Mouse (Mus musculus): Measurements from ENCODE around the gene Stac2. TPM values are rescaled to one million over a fixed set of nuclear protein-coding genes. Genes with fewer than 3 reads are reported as not detected.

Gene Stac2
- polyA plus RNA-seq, 1 experiment from 2014 or later = 6.7 TPM

GRCm38 (mm10) chr11:98005686-98006085, 47.6 kb downstream of the Stac2 start:
- Histone ChIP-seq H3K4me2 (replicated peaks) (no peak overlapping the region), H3K9ac (no peak overlapping the region), H3K4me3 (replicated peaks; ENCODE audit: low read length) (no peak overlapping the region), H3K27me3 (ENCODE audit: control insufficient read depth, insufficient read depth, low read length) (no peaks in the 10 kb centered on the region), H3K4me1 (replicated peaks; ENCODE audit: control insufficient read depth, insufficient read depth, low read length) (no peaks in the 10 kb centered on the region), H3K36me3 (replicated peaks; ENCODE audit: control insufficient read depth, insufficient read depth) (peaks cover 79% of the 10 kb centered on the region), H3K27ac (no peak overlapping the region), H3K9me3 (ENCODE audit: control insufficient read depth, low read length) (no peaks in the 10 kb centered on the region)
- no peak for ATAC-seq (ENCODE audit: low FRiP score)
- WGBS = 84% methylated on average over 10 of the region's 10 CpGs
- no peak for DNase-seq (ENCODE audit: low spot score)

- WGBS = 52% methylated on average over 13 of the region's 13 CpGs
These were observed 48.2 kb downstream of the Stac2 start for GRCm38 (mm10) chr11:98005076-98005475.

GRCm38 (mm10) chr11:98004161-98004560, 49.1 kb downstream of the Stac2 start:
- ATAC-seq (ENCODE audit: low FRiP score) (no peak), DNase-seq (ENCODE audit: low spot score) (no peak)
- WGBS = 69% methylated on average over 8 of the region's 8 CpGs
- no peak overlapping the region for H3K4me2 ChIP-seq (replicated peaks)
- H3K4me1 ChIP-seq (replicated peaks; ENCODE audit: control insufficient read depth, insufficient read depth, low read length) = no peaks in the 10 kb centered on the region
- H3K9me3 ChIP-seq (ENCODE audit: control insufficient read depth, low read length) = no peaks in the 10 kb centered on the region
- H3K27ac ChIP-seq = no peak overlapping the region
- no peak overlapping the region for H3K9ac ChIP-seq
- H3K4me3 ChIP-seq (replicated peaks; ENCODE audit: low read length) = no peak overlapping the region
- no peaks in the 10 kb centered on the region for H3K27me3 ChIP-seq (ENCODE audit: control insufficient read depth, insufficient read depth, low read length)
- peaks cover 64% of the 10 kb centered on the region for H3K36me3 ChIP-seq (replicated peaks; ENCODE audit: control insufficient read depth, insufficient read depth)

More at GRCm38 (mm10) chr11:98005076-98005475, 48.2 kb downstream of the Stac2 start:
- Histone ChIP-seq H3K9ac (no peak overlapping the region), H3K4me3 (replicated peaks; ENCODE audit: low read length) (no peak overlapping the region), H3K36me3 (replicated peaks; ENCODE audit: control insufficient read depth, insufficient read depth) (peaks cover 73% of the 10 kb centered on the region), H3K27ac (no peak overlapping the region), H3K4me2 (replicated peaks) (no peak overlapping the region), H3K4me1 (replicated peaks; ENCODE audit: control insufficient read depth, insufficient read depth, low read length) (no peaks in the 10 kb centered on the region), H3K9me3 (ENCODE audit: control insufficient read depth, low read length) (no peaks in the 10 kb centered on the region), H3K27me3 (ENCODE audit: control insufficient read depth, insufficient read depth, low read length) (no peaks in the 10 kb centered on the region)
- ATAC-seq (ENCODE audit: low FRiP score) (no peak), DNase-seq (ENCODE audit: low spot score) (no peak)

- DNase-seq (ENCODE audit: low spot score) = no peak
- H3K9me3 ChIP-seq (ENCODE audit: control insufficient read depth, low read length) = no peaks in the 10 kb centered on the region
- no peak overlapping the region for H3K9ac ChIP-seq
- no peaks in the 10 kb centered on the region for H3K27me3 ChIP-seq (ENCODE audit: control insufficient read depth, insufficient read depth, low read length)
- WGBS = 37% methylated on average over 17 of the region's 17 CpGs
- no peaks in the 10 kb centered on the region for H3K4me1 ChIP-seq (replicated peaks; ENCODE audit: control insufficient read depth, insufficient read depth, low read length)
- H3K4me2 ChIP-seq (replicated peaks) = no peak overlapping the region
- peaks cover 55% of the 10 kb centered on the region for H3K36me3 ChIP-seq (replicated peaks; ENCODE audit: control insufficient read depth, insufficient read depth)
- no peak overlapping the region for H3K27ac ChIP-seq
- no peak overlapping the region for H3K4me3 ChIP-seq (replicated peaks; ENCODE audit: low read length)
- ATAC-seq (ENCODE audit: low FRiP score) = no peak
These were observed 50.0 kb downstream of the Stac2 start for GRCm38 (mm10) chr11:98003171-98003671.

GRCm38 (mm10) chr11:98002627-98003026, 50.6 kb downstream of the Stac2 start:
- peaks cover 49% of the 10 kb centered on the region for H3K36me3 ChIP-seq (replicated peaks; ENCODE audit: control insufficient read depth, insufficient read depth)
- no peak for ATAC-seq (ENCODE audit: low FRiP score)
- 12% methylated on average over 12 of the region's 12 CpGs for WGBS

GRCm38 (mm10) chr11:98001986-98002385, 51.3 kb downstream of the Stac2 start:
- Histone ChIP-seq H3K9me3 (ENCODE audit: control insufficient read depth, low read length) (no peaks in the 10 kb centered on the region), H3K27ac (no peak overlapping the region), H3K27me3 (ENCODE audit: control insufficient read depth, insufficient read depth, low read length) (no peaks in the 10 kb centered on the region), H3K9ac (no peak overlapping the region), H3K4me3 (replicated peaks; ENCODE audit: low read length) (no peak overlapping the region), H3K4me2 (replicated peaks) (no peak overlapping the region), H3K4me1 (replicated peaks; ENCODE audit: control insufficient read depth, insufficient read depth, low read length) (no peaks in the 10 kb centered on the region), H3K36me3 (replicated peaks; ENCODE audit: control insufficient read depth, insufficient read depth) (peaks cover 42% of the 10 kb centered on the region)
- no peak for ATAC-seq (ENCODE audit: low FRiP score)
- no peak for DNase-seq (ENCODE audit: low spot score)
- WGBS = 55% methylated on average over 6 of the region's 6 CpGs

More at GRCm38 (mm10) chr11:98002627-98003026, 50.6 kb downstream of the Stac2 start:
- Histone ChIP-seq H3K27me3 (ENCODE audit: control insufficient read depth, insufficient read depth, low read length) (no peaks in the 10 kb centered on the region), H3K9me3 (ENCODE audit: control insufficient read depth, low read length) (no peaks in the 10 kb centered on the region), H3K27ac (no peak overlapping the region), H3K9ac (no peak overlapping the region), H3K4me2 (replicated peaks) (no peak overlapping the region; the same call in 1 of the 2 replicates), H3K4me1 (replicated peaks; ENCODE audit: control insufficient read depth, insufficient read depth, low read length) (no peaks in the 10 kb centered on the region), H3K4me3 (replicated peaks; ENCODE audit: low read length) (no peak overlapping the region)
- peak; percentile 79 for DNase-seq (ENCODE audit: low spot score)

- H3K4me1 ChIP-seq (replicated peaks; ENCODE audit: control insufficient read depth, insufficient read depth, low read length) = no peaks in the 10 kb centered on the region
- no peaks in the 10 kb centered on the region for H3K9me3 ChIP-seq (ENCODE audit: control insufficient read depth, low read length)
- ATAC-seq (ENCODE audit: low FRiP score) (no peak), DNase-seq (ENCODE audit: low spot score) (no peak)
- H3K4me3 ChIP-seq (replicated peaks; ENCODE audit: low read length) = no peak overlapping the region
- H3K36me3 ChIP-seq (replicated peaks; ENCODE audit: control insufficient read depth, insufficient read depth) = peaks cover 36% of the 10 kb centered on the region
- WGBS = 45% methylated on average over 11 of the region's 11 CpGs
- no peak overlapping the region for H3K4me2 ChIP-seq (replicated peaks)
- H3K27me3 ChIP-seq (ENCODE audit: control insufficient read depth, insufficient read depth, low read length) = no peaks in the 10 kb centered on the region
- no peak overlapping the region for H3K9ac ChIP-seq
- H3K27ac ChIP-seq = no peak overlapping the region
These were observed 51.9 kb downstream of the Stac2 start for GRCm38 (mm10) chr11:98001351-98001824.

- WGBS = 48% methylated on average over 7 of the region's 7 CpGs
- 0 out of 2 replicates have a peak, but pooled peaks cover 3% of the 10 kb centered on the region for H3K4me1 ChIP-seq (replicated peaks; ENCODE audit: control insufficient read depth, insufficient read depth, low read length)
- no peak for DNase-seq (ENCODE audit: low spot score)
- no peak overlapping the region for H3K27ac ChIP-seq
- no peak overlapping the region for H3K4me3 ChIP-seq (replicated peaks; ENCODE audit: low read length)
- H3K36me3 ChIP-seq (replicated peaks; ENCODE audit: control insufficient read depth, insufficient read depth) = peaks cover 29% of the 10 kb centered on the region
- H3K4me2 ChIP-seq (replicated peaks) = no peak overlapping the region
- H3K9ac ChIP-seq = no peak overlapping the region
- no peak for ATAC-seq (ENCODE audit: low FRiP score)
- no peaks in the 10 kb centered on the region for H3K9me3 ChIP-seq (ENCODE audit: control insufficient read depth, low read length)
- H3K27me3 ChIP-seq (ENCODE audit: control insufficient read depth, insufficient read depth, low read length) = no peaks in the 10 kb centered on the region
These were observed 52.7 kb downstream of the Stac2 start for GRCm38 (mm10) chr11:98000378-98001140.

- no peak overlapping the region for H3K9ac ChIP-seq
- 69% methylated on average over 5 of the region's 5 CpGs for WGBS
- ATAC-seq (ENCODE audit: low FRiP score) = no peak
- H3K4me2 ChIP-seq (replicated peaks) = no peak overlapping the region
- 0 out of 2 replicates have a peak, but pooled peaks cover 2% of the 10 kb centered on the region for H3K27me3 ChIP-seq (ENCODE audit: control insufficient read depth, insufficient read depth, low read length)
- H3K27ac ChIP-seq = no peak overlapping the region
- peaks cover 11% of the 10 kb centered on the region for H3K4me1 ChIP-seq (replicated peaks; ENCODE audit: control insufficient read depth, insufficient read depth, low read length)
- H3K4me3 ChIP-seq (replicated peaks; ENCODE audit: low read length) = no peak overlapping the region
- H3K36me3 ChIP-seq (replicated peaks; ENCODE audit: control insufficient read depth, insufficient read depth) = peaks cover 21% of the 10 kb centered on the region
- no peaks in the 10 kb centered on the region for H3K9me3 ChIP-seq (ENCODE audit: control insufficient read depth, low read length)
- no peak for DNase-seq (ENCODE audit: low spot score)
These were observed 53.5 kb downstream of the Stac2 start for GRCm38 (mm10) chr11:97999748-98000147.

Measured in hindbrain, embryonic 14.5 days (tissue).